Mouse (Mus musculus) cerebellum, adult (tissue): ENCODE measurements around the gene Ngf.

ENCODE experiments used
- ATAC-seq: cut with Nextera tagmentation; 2 replicates; pipeline ENCODE4 v1.9.2; 2017; ENCODE audit warnings: mild to moderate bottlenecking, moderate library complexity, mixed read lengths; ENCODE audit not compliant: insufficient number of reproducible peaks, low FRiP score, low TSS enrichment

Gene Ngf

DNA sequence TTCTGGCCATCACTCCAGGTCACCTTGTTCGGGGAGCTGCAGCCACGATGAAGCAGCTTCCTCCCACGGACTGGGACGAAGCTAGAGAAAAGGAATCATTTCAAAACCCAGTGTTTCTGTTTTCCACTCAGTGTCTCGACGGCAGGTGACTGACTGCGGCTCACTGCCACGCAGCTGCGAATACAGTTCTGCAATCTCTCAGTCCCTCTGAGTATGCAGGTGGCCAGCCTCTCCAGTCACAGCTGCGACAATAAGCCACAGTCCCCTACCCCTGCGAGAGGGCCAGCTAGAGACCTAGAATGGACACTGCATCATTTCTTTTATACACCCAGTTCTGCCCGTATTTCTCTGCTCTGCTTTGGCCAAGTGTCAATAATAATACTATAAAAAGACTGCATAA, 36.3 kb downstream of the Ngf start:
- no peak for ATAC-seq

DNA sequence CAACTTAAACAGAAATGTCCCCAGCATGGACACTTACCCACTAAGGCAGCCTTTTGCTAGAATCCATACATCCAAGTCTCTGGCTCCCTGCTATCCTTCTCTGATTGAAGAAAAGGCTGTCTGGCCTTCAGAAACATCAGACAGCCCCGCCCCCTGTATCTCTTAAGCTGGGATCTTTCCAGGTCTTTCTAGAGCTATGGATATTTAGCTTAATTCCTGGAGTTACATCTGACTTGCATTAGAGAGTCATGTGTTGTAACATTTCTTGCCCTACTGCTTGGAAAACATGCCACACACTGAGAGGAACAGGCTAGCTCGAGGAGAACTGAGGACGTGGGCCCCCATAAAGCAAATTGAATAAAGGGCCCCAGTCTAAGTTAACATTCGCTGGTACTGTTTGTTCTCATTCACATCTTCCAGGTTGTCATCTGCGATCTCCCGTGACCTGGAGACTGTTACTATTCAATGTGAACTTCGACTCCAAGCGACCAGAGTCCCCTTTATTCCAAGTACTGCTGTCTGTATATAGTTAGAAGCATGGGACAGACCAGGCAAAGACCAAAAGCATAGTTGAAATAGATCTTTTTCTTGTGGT, 38.0 kb downstream of the Ngf start:
- ATAC-seq: no peak

DNA sequence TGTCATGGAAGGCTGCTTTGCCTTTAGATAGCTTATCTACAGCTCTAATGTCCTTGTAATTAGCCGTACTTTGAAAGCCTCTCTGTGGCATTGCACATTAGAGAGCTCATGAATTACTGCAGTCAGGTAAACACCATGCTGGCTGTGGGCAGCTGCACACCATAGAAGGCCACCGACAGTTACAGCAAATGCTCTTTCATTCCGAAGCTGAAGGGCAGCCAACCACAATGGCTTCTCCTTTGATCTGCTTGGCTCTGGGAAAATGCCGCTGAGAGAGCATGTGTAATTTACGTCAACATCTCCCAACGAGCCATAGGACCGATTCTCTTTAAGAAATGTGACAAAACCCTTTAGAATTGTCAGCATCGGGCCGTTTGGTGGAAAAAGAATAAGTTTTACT, 38.7 kb downstream of the Ngf start:
- no peak for ATAC-seq

DNA sequence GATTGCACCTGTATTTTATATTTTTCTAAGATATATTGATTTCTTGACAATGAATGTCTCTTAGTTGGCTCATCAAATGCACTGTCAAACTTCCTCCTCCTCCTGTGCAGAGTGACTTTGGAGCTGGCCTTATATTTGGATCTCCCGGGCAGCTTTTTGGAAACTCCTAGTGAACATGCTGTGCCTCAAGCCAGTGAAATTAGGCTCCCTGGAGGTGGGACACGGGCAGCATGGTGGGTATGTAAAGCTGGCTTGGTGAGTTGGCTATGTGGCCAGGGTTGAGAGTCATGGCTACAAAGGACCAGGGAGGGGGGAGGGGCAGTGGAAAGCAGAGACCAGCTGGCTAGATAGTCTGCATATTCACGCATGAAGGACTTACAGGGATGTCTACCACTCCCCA, 39.9 kb downstream of the Ngf start:
- ATAC-seq: no peak

- no peak for ATAC-seq
Observed at GRCm38 (mm10) chr3:102516937-102517336, 47.2 kb downstream of the Ngf start.

DNA sequence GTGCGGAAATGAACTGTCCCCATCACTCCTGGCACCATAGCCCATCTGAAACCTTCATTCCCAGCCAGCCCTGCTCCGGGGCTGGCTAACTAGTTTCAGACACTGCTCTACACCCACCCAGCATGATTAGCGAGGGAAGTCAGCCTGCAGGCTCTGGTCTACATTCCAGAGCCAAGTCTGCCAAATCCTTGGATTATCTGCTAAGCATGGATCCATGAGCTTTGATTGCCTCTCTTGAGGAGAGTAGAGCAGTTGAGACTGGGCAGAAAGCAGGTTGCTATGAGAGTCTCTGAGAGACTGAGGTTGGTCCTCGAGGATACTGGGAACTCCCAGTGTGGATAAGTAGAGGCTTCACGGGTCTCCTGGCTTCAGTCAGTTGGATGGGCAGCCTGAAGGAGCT, 51.3 kb downstream of the Ngf start:
- no peak for ATAC-seq

- no peak for ATAC-seq
Observed at GRCm38 (mm10) chr3:102523711-102524110, 54.0 kb downstream of the Ngf start.

DNA sequence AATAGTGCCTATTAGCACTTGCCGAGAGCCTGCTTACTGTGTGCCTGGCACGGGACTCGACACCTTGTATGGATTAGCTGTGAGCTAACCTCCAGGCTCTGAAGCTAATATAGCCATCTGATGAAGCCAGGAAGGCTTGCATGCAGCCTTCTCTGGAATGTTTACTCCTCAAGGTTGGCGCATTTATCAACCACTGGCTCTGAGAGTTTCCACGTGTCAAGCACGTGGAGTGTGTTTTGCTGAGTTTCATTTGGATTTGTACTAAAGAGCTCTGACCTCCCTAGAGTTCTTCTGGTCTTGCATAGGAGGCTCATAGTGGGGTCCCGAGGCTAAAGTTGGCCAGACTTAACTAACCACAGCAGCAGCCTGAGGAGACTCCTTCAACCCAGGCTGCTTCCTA, 55.2 kb downstream of the Ngf start:
- ATAC-seq: no peak

GRCm38 (mm10) chr3:102525856-102526255, 56.1 kb downstream of the Ngf start:
- ATAC-seq: no peak

DNA sequence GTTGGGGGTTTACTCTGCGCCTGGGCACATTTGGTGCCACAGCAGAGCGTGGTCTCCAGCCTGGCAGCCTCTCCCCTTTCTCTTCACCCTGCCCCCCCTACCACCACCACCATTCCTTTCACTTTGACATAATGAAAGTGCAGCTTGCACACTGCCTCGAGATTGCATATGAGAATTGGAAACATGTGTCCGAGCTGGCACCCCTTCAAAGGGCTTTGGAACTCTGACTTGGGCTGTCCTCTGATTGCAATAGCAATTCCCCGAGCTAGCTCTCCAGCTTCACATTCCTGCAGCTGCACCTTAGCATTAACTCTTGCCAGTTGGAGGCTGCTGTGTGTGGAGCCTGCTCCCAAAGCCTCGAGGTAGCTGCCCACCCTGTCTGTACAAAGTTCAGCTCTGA, 56.8 kb downstream of the Ngf start:
- no peak for ATAC-seq

DNA sequence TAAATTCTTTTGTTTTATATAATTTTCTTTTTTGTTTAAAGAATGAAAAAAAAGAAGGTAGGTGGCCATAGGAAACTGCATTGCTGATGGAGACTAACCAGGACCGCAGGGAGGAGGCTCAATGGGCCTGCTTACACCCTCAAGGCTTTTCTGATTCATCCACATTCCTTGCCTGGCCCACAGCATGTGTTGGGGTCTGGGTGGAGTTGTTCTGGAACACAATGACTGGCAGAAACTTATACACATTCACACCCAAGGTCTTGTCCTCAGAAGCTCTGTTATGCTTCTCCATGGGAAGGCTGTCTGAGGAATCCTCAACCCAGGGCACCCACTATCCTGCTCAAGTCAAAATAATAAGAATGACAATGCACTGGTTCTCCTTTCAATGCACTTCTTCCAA, 65.0 kb downstream of the Ngf start:
- no peak for ATAC-seq

DNA sequence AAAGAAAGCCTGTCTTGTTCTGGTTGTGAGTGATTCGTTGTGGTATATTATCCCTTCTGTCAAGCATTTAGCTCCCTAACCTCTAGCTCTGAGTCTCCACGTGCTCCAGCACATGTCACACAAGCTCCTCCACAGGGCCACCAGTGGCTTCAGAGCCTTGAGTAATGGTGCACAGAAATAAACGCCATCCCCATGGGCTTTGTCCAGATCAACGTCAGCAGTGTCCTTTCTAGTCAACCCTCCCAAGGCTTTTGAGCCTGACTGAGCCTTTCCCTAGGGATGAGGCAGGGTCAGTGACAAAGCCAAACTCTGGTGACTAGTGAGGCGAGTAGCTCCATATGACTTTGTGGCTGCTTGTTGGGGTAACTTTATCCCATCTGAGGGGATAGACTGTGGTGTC, 73.9 kb downstream of the Ngf start:
- ATAC-seq: no peak

DNA sequence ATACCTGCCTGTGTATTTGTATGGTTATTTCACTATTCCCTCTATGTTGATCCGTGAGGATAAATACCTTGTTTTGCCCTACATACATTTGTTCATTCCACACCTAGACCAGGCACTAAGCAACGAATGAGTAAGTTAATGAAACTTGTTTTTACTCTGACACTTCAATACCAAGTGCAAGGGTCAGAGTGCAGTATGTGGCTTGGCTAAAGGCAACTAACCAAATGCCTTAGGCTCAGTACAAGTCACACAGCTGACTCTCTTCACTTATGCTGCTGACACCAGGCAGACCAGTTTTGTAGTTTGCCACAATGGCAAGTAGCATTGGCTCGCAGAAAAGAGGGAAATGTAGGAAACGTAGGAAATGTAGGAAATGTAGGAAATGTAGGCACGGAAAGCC, 77.8 kb downstream of the Ngf start:
- ATAC-seq: no peak

- ATAC-seq: no peak
Observed at GRCm38 (mm10) chr3:102553935-102554670, 84.4 kb downstream of the Ngf start.

DNA sequence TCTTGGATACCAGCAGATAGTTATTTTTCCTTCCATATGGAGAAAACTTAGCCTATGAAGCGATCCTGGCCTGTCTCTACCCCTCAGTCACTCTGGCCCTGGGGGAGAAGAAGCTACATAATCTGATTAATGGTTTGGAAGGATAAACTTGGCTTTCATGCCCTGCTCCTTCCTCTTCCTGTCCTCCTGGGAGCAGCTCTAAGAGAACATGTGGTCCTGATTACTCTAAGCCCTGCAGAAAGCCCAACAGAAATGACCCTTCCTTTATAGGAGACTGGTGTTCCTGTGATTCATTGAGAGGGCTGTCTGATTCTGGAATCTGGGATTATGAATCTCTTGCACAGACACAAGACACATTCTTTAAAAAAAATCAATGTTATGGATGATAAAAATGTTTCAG, 86.4 kb downstream of the Ngf start:
- no peak for ATAC-seq

DNA sequence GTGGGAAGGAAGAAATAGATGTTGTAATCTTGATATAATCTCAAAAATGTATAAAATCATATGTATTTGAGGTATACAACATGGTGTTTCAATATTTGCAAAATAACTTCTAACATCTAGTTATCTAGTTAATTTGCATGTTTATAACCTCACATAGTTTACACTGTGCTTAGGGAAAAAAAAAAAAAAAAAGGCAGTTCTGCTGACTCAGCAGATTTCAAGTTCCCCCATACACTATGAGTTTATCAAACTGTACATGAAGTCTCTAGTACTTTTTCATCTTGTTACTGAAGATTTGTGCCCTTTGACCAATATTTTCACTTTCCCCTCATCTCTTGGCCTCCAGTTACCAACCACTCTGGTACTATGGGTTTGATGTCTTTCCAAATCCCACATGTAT, 86.9 kb downstream of the Ngf start:
- ATAC-seq: no peak
